Mouse (Mus musculus) kidney, adult 2 months (tissue): ENCODE data around the gene Cldnd2.

ENCODE experiments used
- CTCF ChIP-seq: fragments of 200-500 bp; conservative IDR thresholded peaks from 2 replicates; pipeline ENCODE4 v1.5.1; 2011; ENCODE audit warnings: low read depth, mild to moderate bottlenecking, control low read depth, low read length, moderate library complexity, mixed read lengths; ENCODE audit not compliant: insufficient read depth, insufficient read length
- POLR2A ChIP-seq: fragments of 200-500 bp; IDR thresholded peaks from one replicate; pipeline ENCODE4 v1.6.1; 2011; ENCODE audit warnings: low read depth, low read length, control low read depth

DNA sequence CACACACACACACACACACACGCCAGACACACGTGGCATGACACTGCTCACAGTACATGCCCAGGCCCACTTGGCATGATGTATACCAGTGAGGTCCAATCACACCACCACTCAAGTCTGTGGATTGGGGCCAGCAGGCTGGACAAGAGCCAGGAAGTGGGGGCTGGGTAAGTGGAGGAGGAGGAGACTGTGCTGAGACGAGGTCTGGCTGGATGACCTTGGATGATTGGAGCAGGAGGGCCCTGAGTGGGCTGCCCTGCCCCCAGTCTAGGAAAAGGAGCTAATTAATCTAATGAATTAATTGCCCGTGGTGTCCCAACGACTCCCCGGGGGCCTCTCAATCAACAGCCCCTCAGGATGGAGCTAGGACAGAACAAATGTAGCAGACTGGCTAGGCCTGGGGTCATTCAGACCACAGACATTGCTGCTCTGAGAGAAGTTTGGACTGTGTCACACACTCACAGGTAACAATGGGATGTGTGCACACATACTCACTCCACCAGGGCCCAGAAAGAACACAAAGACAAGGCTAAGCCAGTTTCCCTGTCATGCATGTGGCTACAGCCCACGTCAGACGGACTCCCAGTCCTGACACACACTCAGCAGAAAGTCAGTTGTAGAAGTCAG, 41.6 kb downstream of the Cldnd2 start:
- TF ChIP-seq CTCF (no peak), POLR2A (no peak)
